Mouse (Mus musculus) kidney, embryonic 15.5 days (tissue): ENCODE measurements at regions not wholly inside any gene's neighbourhood (a gene's known extent, or its start where the extent isn't known, plus 50 kb on each side); places are given as distances from the start of the nearest gene placed in this dataset.
A peak's percentile ranks its signal among the peaks of the same experiment; 100 is the strongest.

Source experiments
- ATAC-seq: fragments of 200-750 bp; cut with Nextera tagmentation; replicated peaks from 2 replicates; pipeline ENCODE4 v1.8.0; 2017; ENCODE audit warnings: moderate TSS enrichment; ENCODE audit not compliant: low FRiP score
- H3K27ac ChIP-seq: fragments of 300-500 bp; sonication (generic); 2 replicates; pipeline ENCODE4 v1.5.1; 2015; ENCODE audit warnings: mild to moderate bottlenecking, inconsistent platforms
- H3K27me3 ChIP-seq: fragments of 300-500 bp; sonication (generic); 2 replicates; pipeline ENCODE4 v1.6.1; 2015; ENCODE audit warnings: inconsistent platforms
- H3K36me3 ChIP-seq: fragments of 300-500 bp; sonication (generic); 2 replicates; pipeline ENCODE4 v1.6.1; 2015; ENCODE audit warnings: inconsistent platforms
- H3K4me1 ChIP-seq: fragments of 300-500 bp; sonication (generic); 2 replicates; pipeline ENCODE4 v1.6.1; 2015; ENCODE audit warnings: inconsistent platforms
- H3K4me2 ChIP-seq: fragments of 300-500 bp; sonication (generic); 2 replicates; pipeline ENCODE4 v1.6.1; 2015; ENCODE audit warnings: moderate library complexity, mild to moderate bottlenecking, inconsistent platforms
- H3K4me3 ChIP-seq: fragments of 300-500 bp; sonication (generic); replicated peaks from 2 replicates; pipeline ENCODE4 v1.5.1; 2015; ENCODE audit warnings: mild to moderate bottlenecking, inconsistent platforms
- H3K9ac ChIP-seq: fragments of 300-500 bp; sonication (generic); 2 replicates; pipeline ENCODE4 v1.6.1; 2015; ENCODE audit warnings: mild to moderate bottlenecking, inconsistent platforms
- H3K9me3 ChIP-seq: fragments of 300-500 bp; sonication (generic); replicated peaks from 2 replicates; pipeline ENCODE4 v1.6.1; 2016; ENCODE audit warnings: inconsistent platforms
- WGBS: fragments of 180-500 bp; shearing (Covaris S2); methylation state at CpG from one replicate; pipeline ENCODE4 v1.1.7; 2015; ENCODE audit warnings: mixed read lengths; 5-methylcytosine and 5-hydroxymethylcytosine counted together

GRCm38 (mm10) chr10:109466516-109466915 is 455.7 kb upstream of the Syt1 start:
- H3K27me3 ChIP-seq: no peaks in the 10 kb centered on the region
- no peaks in the 10 kb centered on the region for H3K36me3 ChIP-seq
- no peak overlapping the region for H3K4me2 ChIP-seq
- H3K27ac ChIP-seq: no peak overlapping the region
- no peaks in the 10 kb centered on the region for H3K4me1 ChIP-seq
- no peak for ATAC-seq
- 65% methylated on average over 3 of the region's 3 CpGs for WGBS
- no peak overlapping the region for H3K9ac ChIP-seq
- H3K4me3 ChIP-seq: no peak overlapping the region
- H3K9me3 ChIP-seq: no peaks in the 10 kb centered on the region

GRCm38 (mm10) chr10:109431112-109431511 is 420.3 kb upstream of the Syt1 start:
- Histone ChIP-seq H3K9ac (no peak overlapping the region), H3K9me3 (no peaks in the 10 kb centered on the region), H3K4me3 (no peak overlapping the region), H3K4me2 (no peak overlapping the region), H3K36me3 (no peaks in the 10 kb centered on the region), H3K27me3 (no peaks in the 10 kb centered on the region), H3K27ac (no peak overlapping the region), H3K4me1 (no peaks in the 10 kb centered on the region)
- ATAC-seq: no peak
- 76% methylated on average over 4 of the region's 4 CpGs for WGBS

GRCm38 (mm10) chr10:109427878-109428277 is 417.1 kb upstream of the Syt1 start:
- no peak for ATAC-seq
- Histone ChIP-seq H3K4me3 (no peak overlapping the region), H3K4me2 (no peak overlapping the region), H3K9me3 (no peaks in the 10 kb centered on the region), H3K36me3 (no peaks in the 10 kb centered on the region), H3K27me3 (no peaks in the 10 kb centered on the region), H3K9ac (no peak overlapping the region), H3K4me1 (no peaks in the 10 kb centered on the region), H3K27ac (no peak overlapping the region)
- 90% methylated on average over 3 of the region's 3 CpGs for WGBS

- Histone ChIP-seq H3K4me2 (no peak overlapping the region), H3K27ac (no peak overlapping the region), H3K4me3 (no peak overlapping the region), H3K36me3 (no peaks in the 10 kb centered on the region), H3K9me3 (no peaks in the 10 kb centered on the region), H3K9ac (no peak overlapping the region), H3K4me1 (no peaks in the 10 kb centered on the region), H3K27me3 (no peaks in the 10 kb centered on the region)
- 0 out of 2 replicates have a peak, but pooled peaks have one; percentile 46 for ATAC-seq
- WGBS: 54% methylated on average over 3 of the region's 3 CpGs
Measured at GRCm38 (mm10) chr10:109407011-109407410, 396.2 kb upstream of the Syt1 start.

GRCm38 (mm10) chr10:109405116-109405685 is 394.4 kb upstream of the Syt1 start:
- no peaks in the 10 kb centered on the region for H3K4me1 ChIP-seq
- no peak overlapping the region for H3K27ac ChIP-seq
- no peak overlapping the region for H3K4me2 ChIP-seq
- no peaks in the 10 kb centered on the region for H3K9me3 ChIP-seq
- H3K36me3 ChIP-seq: no peaks in the 10 kb centered on the region
- ATAC-seq: no peak
- H3K27me3 ChIP-seq: no peaks in the 10 kb centered on the region
- H3K9ac ChIP-seq: no peak overlapping the region
- 71% methylated on average over 6 of the region's 6 CpGs for WGBS
- H3K4me3 ChIP-seq: no peak overlapping the region

GRCm38 (mm10) chr10:109383758-109384157 is 373.0 kb upstream of the Syt1 start:
- Histone ChIP-seq H3K36me3 (no peaks in the 10 kb centered on the region), H3K27ac (no peak overlapping the region), H3K4me3 (no peak overlapping the region), H3K9me3 (no peaks in the 10 kb centered on the region), H3K27me3 (no peaks in the 10 kb centered on the region), H3K9ac (no peak overlapping the region), H3K4me1 (no peaks in the 10 kb centered on the region), H3K4me2 (no peak overlapping the region)
- 0 out of 2 replicates have a peak, but pooled peaks have one; percentile 40 for ATAC-seq
- 58% methylated on average over 4 of the region's 4 CpGs for WGBS

- H3K36me3 ChIP-seq: no peaks in the 10 kb centered on the region
- no peak overlapping the region for H3K9ac ChIP-seq
- WGBS: 87% methylated on average over 4 of the region's 4 CpGs
- no peaks in the 10 kb centered on the region for H3K27me3 ChIP-seq
- H3K9me3 ChIP-seq: no peaks in the 10 kb centered on the region
- no peak overlapping the region for H3K4me2 ChIP-seq
- H3K4me3 ChIP-seq: no peak overlapping the region
- H3K4me1 ChIP-seq: no peaks in the 10 kb centered on the region
- no peak for ATAC-seq
- H3K27ac ChIP-seq: no peak overlapping the region
Measured at GRCm38 (mm10) chr10:109378846-109379245, 368.1 kb upstream of the Syt1 start.

- Histone ChIP-seq H3K9ac (no peak overlapping the region), H3K4me2 (no peak overlapping the region), H3K36me3 (no peaks in the 10 kb centered on the region), H3K27me3 (no peaks in the 10 kb centered on the region), H3K9me3 (no peaks in the 10 kb centered on the region), H3K27ac (no peak overlapping the region), H3K4me3 (no peak overlapping the region), H3K4me1 (no peaks in the 10 kb centered on the region)
- no peak for ATAC-seq
- 74% methylated on average over 1 of the region's 1 CpGs for WGBS
Measured at GRCm38 (mm10) chr10:109360161-109360560, 349.4 kb upstream of the Syt1 start.

GRCm38 (mm10) chr10:109358812-109359211 is 348.0 kb upstream of the Syt1 start:
- WGBS: 74% methylated on average over 6 of the region's 6 CpGs
- Histone ChIP-seq H3K4me1 (no peaks in the 10 kb centered on the region), H3K9me3 (no peaks in the 10 kb centered on the region), H3K4me2 (no peak overlapping the region), H3K27ac (no peak overlapping the region), H3K4me3 (no peak overlapping the region), H3K36me3 (no peaks in the 10 kb centered on the region), H3K9ac (no peak overlapping the region), H3K27me3 (no peaks in the 10 kb centered on the region)
- ATAC-seq: no peak

GRCm38 (mm10) chr10:109332846-109333386 is 322.1 kb upstream of the Syt1 start:
- no peak for ATAC-seq
- H3K4me1 ChIP-seq: no peaks in the 10 kb centered on the region
- no peak overlapping the region for H3K27ac ChIP-seq
- no peak overlapping the region for H3K9ac ChIP-seq
- no peaks in the 10 kb centered on the region for H3K36me3 ChIP-seq
- WGBS: 86% methylated on average over 7 of the region's 7 CpGs
- no peak overlapping the region for H3K4me3 ChIP-seq
- H3K9me3 ChIP-seq: no peaks in the 10 kb centered on the region
- no peaks in the 10 kb centered on the region for H3K27me3 ChIP-seq
- H3K4me2 ChIP-seq: no peak overlapping the region

GRCm38 (mm10) chr10:109309286-109309685 is 298.5 kb upstream of the Syt1 start:
- no peaks in the 10 kb centered on the region for H3K36me3 ChIP-seq
- no peak overlapping the region for H3K27ac ChIP-seq
- 57% methylated on average over 6 of the region's 6 CpGs for WGBS
- H3K27me3 ChIP-seq: no peaks in the 10 kb centered on the region
- H3K4me2 ChIP-seq: no peak overlapping the region
- ATAC-seq: no peak
- no peaks in the 10 kb centered on the region for H3K4me1 ChIP-seq
- H3K4me3 ChIP-seq: no peak overlapping the region
- H3K9ac ChIP-seq: no peak overlapping the region
- no peaks in the 10 kb centered on the region for H3K9me3 ChIP-seq

- H3K4me1 ChIP-seq: no peaks in the 10 kb centered on the region
- no peak overlapping the region for H3K9ac ChIP-seq
- ATAC-seq: no peak
- H3K27me3 ChIP-seq: no peaks in the 10 kb centered on the region
- H3K27ac ChIP-seq: no peak overlapping the region
- H3K4me3 ChIP-seq: no peak overlapping the region
- no peaks in the 10 kb centered on the region for H3K9me3 ChIP-seq
- 85% methylated on average over 2 of the region's 2 CpGs for WGBS
- H3K36me3 ChIP-seq: no peaks in the 10 kb centered on the region
- no peak overlapping the region for H3K4me2 ChIP-seq
Measured at GRCm38 (mm10) chr10:109300199-109300598, 289.4 kb upstream of the Syt1 start.

- Histone ChIP-seq H3K9ac (no peak overlapping the region), H3K4me3 (no peak overlapping the region), H3K27me3 (no peaks in the 10 kb centered on the region), H3K4me1 (no peaks in the 10 kb centered on the region), H3K4me2 (no peak overlapping the region), H3K27ac (no peak overlapping the region), H3K9me3 (no peaks in the 10 kb centered on the region), H3K36me3 (no peaks in the 10 kb centered on the region)
- WGBS: 63% methylated on average over 11 of the region's 11 CpGs
- ATAC-seq: peak; percentile 25; the same call in 1 of the 2 replicates
Measured at GRCm38 (mm10) chr10:109299785-109300184, 289.0 kb upstream of the Syt1 start.
